Mouse (Mus musculus) monocyte, adult 5-6 weeks (primary cell): ENCODE data around the gene Pkdrej. TPM values are rescaled to one million over a fixed set of nuclear protein-coding genes. Genes with fewer than 3 reads are reported as not detected.
"Not testable (repeated sequence)": the region's sequence is repeated elsewhere in the genome, so short reads cannot be mapped to it uniquely, and the experiment has no call there.

ENCODE experiments used
- ATAC-seq: fragments of 153-309, 156-312 bp; replicated peaks from 2 replicates; pipeline ENCODE4 v1.8.0; 2017; ENCODE audit warnings: mild to moderate bottlenecking; ENCODE audit not compliant: low TSS enrichment, insufficient number of reproducible peaks, severe bottlenecking, poor library complexity, low FRiP score
- total RNA-seq: library from RNA; stranded (forward); fragments of 200-1000, 200-491, 200-594 nt; gene quantifications from 3 replicates; pipeline ENCODE4 v1.2.3, GENCODE M21; 2017

Gene Pkdrej
- total RNA-seq, 1 experiment from 2014 or later, result not detected

DNA sequence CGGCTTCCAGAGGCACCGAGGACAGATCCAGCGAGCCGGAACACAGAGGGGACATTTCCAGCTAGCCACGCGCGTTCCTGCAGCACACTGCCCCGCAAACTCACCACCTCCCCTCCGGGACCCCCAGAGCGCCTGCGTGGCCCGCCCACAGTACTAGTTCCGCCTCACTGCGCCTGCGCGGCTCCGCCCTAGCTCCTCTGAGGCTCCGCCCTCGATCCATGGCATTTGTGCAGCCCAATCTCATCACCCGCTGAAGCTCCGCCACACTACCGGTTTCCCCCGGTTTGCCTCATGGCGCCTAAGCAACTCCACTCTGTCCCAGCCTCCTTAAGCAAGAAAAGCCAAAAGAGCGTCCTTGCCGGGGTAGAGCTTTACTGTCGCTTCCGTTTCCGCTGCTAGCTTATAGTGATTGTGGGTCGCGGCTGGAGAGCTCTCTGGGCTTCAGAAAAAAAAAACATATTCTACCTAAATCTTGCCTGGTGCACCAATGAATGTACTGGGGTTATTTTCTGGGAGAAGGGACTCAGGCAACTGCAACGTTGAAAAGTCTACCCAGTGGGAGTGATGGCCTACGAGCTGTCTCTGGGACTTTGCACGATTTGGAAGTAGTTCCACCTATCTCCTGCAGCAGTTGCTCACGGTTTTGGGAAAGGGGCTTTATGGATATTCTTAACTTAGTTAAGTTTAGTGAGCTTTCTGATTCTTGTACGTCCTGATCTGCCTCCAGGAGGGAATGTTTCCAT lies 9.8 kb downstream of the Pkdrej start, which contains the start of gene Cdpf1:
Gene Cdpf1, minus strand, starts transcription at position 163 of the 743 bp plus-strand sequence.
- peak; percentile 94 for ATAC-seq

DNA sequence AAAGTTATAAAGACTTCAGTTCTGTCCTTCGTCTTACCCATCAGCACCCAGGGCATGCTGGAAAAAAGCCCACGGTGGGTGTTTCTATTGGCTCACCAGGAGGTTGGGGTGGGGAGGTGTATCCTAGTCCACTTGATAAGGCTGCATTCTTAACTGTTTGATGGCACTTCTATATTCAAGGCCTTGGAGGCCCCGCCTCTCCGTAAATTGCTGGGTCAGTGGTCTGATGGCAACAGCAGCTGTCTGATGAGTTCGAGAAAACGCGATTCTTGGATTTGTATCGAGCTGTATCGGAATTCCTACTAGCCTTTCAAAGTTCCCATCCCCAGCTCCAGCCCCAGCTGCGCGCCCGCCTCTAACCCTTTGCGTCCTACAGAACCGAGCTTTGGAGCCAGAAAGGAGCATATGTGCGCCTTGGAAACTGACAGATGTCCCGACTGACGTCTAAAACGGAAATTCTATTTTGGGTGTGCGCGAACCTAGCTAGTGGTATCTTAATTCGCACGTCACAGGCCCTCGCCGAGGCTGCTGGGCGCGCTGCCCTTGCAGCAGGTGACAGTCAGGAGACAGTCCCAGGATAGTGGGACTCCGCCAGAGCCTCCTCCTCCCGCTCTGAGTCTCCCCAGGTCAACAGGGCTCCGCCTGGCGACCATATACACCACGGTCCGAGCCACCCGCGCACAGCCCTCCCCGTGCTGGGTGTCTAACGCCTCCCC lies 10.6 kb downstream of the Pkdrej start:
- ATAC-seq, result peak; percentile 24

DNA sequence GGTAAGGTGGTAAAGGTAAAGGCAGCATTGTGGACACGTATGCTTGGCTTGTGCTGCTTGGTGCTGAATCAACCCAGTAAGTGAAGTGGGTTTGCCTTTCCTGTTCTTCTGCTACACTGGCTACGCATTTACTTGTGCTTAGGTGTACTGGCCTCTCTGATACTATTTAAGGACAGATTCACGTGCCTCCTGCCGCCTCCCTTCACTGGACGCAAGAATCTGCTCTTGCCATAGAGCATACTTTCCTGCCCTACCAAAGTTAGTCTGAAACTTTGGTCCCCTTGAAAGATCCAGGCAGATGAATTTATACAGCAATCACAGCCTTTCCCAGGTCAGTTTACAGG lies 11.1 kb downstream of the Pkdrej start:
- ATAC-seq, result no peak

DNA sequence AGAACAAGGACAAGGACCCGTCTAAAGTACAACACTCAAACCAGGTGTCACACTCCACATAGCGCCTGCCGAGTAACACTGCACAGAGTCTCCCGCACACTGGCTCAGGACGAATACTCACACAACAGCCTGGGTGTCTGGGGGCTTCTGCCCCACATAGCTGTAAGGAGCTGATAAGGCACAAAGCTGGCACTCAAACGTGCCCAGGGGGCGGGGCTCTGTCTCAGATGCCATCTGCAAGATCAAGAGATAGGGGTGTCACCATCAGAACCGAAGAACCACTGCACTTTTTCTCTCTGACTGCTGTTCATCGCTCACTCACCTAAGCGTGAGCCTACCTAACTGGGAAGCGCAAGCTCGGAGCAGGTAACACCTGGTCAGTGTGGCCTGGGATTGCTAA lies 12.4 kb downstream of the Pkdrej start:
- no peak for ATAC-seq

- no peak for ATAC-seq
Measured at GRCm38 (mm10) chr15:85808434-85808833, 13.1 kb downstream of the Pkdrej start.

- no peak for ATAC-seq
Measured at GRCm38 (mm10) chr15:85808031-85808430, 13.5 kb downstream of the Pkdrej start.

DNA sequence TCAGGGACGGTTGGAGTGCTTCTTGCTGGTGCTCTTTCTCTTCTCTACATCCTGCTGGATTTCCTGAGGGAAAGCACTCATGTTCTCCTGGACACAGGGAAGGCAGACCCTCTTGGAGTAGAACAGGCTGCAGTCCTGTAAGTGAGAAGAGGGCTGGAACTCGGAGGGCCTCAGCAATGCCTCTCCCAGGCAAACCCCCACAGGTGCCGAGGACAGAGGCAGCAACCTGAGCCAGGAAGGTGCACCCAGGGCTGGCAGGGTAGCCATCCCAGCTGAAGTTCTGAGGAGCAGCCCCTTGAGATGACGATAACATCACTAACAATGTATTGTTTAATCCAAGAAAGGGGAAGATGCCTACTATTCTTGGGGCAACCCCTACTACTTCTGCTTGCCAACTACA lies 14.1 kb downstream of the Pkdrej start:
- ATAC-seq, result no peak

DNA sequence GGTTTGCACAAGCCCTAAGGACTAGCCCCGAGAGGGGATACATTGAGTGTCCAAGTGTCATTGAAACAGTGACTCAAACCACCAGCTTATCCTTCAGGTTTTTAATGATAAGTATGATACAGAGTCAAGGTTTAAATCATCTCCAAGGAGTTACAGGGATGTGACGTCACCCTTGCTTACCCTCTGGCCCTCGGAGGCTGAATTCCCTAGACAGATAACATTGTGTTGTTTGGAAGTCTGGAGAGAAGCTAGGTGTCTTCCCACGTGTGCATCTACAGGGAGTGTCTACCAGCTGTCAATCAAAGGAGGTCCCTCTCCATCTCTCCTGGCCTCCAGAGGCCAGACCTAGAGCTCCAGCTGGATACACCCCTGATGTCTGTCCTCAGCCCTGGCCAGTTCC lies 14.6 kb downstream of the Pkdrej start:
- no peak for ATAC-seq

DNA sequence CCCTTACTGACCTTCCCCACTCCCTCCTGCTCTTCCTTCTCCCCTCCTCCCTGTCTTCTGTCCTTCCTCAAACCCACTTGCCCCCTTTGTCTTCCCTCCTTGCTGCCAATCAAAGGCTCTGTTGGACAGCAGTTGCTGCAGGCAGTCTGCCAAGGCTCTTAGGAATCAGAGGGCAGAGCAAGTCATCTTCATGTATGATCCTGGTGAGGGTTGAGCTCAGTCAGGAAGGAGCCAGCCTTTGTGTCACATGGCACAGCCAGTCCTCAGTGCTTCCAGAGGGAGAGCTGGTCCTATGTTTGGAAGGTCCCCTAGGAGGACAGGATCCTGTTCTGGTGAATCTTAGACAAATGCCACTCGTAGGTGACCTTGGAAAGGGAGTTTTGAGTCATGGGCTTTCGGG lies 18.6 kb downstream of the Pkdrej start:
- no peak for ATAC-seq

DNA sequence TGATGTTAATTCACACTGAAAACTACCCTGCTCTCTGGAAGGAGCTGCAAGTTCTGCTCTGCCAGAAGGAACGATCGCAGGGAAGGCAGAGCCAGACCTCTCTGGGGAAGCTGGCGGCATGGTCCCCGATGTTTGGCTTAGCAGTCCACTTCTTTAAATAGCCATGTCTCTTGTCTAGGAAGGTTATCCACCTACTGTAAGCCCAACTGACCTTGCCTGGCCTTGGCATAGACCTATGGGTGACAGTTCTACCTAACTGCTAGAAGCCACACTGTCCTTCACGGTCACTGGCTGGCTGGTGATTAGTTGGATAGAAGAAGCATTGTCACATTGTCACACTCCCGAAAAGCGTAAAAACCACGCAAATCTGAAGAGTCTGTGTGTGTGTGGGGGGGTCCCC lies 22.9 kb downstream of the Pkdrej start:
- ATAC-seq, result no peak

DNA sequence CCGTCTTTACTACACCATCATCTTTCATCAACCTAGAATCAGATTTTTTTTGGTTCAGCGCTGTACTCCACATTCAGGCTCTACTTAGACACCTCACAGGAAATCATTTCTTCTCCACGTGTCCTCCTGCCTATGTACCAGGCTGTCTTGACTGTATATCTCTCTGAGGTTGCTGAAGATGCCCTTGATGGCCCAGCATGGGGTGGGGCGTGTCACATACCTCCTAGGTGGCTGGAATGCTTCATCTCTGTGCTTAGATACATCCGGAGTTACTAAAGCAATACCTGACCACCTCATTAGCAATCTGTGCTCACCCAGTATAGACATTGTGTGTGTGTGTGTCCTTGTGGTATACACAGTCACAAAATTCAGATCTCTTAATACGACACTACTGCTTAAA lies 26.0 kb downstream of the Pkdrej start:
- ATAC-seq, result no peak

DNA sequence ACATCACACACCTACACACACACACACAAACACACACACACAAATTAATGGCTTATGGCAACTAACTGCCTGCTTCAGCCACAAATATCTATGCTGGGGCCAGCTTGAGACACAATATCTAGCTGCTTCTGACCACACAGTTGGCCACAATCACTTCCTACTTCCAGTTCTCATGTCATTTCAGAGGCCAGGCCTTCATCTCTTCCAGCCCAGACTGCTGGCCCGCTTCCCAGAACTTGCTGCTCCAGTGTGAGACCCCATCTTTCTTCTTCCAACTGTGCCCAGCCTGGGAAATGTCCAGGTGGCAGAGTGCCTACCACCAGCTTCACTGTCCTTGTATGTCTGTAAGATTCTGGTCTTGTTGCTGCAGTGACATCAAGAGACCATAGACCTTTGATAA lies 28.7 kb downstream of the Pkdrej start:
- no peak for ATAC-seq

DNA sequence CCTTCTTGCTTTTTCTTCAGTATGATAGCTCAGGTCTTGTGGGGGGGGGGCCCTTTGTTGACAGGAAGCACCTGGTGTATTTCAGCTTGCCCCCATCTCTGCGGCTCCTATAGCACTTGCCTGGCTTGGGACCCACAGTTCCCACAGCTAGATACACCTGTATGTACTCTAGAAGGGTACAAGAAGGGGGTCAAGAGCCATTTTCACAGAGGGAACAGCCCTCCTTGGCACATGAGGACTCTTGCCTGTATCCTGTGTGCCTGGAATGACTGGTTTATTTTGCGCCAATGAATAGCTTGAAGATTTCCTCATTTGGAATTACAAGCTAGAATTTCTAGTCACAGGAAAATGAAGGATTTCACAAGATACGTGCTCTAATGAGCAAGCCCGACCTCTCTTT lies 30.1 kb downstream of the Pkdrej start:
- ATAC-seq, result no peak

- ATAC-seq, result no peak
Measured at GRCm38 (mm10) chr15:85788633-85789032, 32.9 kb downstream of the Pkdrej start.

DNA sequence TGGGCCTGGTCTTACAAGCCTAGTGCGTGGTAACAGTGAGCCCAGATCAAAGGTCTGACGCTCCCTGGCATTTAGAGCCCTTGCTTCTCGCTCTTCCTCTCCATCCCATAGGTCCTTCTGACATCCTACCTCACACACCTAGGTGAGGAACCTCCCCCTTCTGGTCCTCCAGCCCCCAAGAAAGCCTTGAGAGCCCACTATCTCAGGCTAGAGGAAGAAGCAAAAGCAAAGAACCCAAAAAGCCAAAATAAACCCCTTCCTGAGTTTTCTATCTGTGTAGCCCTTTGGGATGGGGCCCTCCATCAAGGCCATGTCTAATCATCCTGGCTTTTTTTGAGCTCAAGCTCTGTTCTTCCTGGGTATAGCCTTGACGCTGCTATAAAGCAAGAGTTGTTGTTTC lies 33.5 kb downstream of the Pkdrej start:
- no peak for ATAC-seq

DNA sequence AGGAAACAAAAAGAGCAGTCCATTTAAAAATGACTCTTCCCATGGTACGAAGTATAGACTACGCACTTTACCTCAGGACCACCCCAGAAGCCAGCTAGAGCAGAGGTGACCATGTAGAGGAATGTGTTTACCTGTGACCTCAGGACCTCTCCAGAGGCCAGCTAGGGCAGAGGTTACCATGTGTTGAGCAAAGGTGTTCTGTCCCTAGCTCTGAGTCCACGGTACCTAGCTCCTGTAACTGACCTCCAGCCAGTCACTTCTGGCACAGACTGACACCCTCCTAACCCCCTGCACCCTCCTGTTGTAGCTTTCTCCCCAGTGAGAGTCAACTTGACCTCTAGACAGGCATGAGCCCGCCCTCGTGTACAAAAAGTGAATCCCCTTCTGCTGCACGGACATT lies 34.1 kb downstream of the Pkdrej start:
- no peak for ATAC-seq

DNA sequence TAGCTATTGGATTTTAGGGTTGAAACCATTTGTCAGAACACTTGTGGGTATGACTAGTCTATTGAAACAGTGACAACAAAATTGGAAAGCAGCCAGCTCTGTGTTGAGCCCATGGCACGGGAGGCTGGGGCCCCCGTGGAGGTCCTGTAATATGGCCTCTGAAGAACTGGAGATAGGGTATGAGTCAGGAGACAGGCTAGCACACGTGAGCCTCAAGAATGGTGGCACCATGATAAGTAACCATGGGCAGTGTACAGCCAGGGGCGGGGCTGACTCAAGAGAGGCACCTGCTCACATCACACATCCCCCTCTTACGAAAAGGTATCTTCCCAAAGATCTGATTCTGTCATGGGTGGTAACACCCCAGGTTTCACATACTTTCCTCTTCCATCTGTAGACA lies 34.8 kb downstream of the Pkdrej start:
- no peak for ATAC-seq

- ATAC-seq, result no peak
Measured at GRCm38 (mm10) chr15:85784341-85784740, 37.2 kb downstream of the Pkdrej start.

- no peak for ATAC-seq
Measured at GRCm38 (mm10) chr15:85783146-85783545, 38.4 kb downstream of the Pkdrej start.

DNA sequence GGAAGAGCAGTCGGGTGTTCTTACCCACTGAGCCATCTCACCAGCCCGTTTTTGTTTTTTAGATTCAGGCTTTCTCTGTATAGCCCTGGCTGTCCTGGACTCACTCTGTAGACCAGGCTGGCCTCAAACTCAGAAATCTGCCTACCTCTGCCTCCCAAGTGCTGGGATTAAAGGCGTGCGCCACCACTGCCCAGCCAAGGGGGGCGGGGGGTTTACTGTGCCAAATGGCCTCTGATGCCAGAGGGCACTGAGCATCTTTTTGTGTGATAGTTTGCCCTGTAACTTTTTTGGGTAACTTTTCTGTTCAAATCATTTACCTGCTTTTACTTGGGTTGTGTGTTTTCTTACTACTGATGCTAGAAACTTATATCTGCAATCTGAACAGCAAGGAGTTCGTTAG lies 42.6 kb downstream of the Pkdrej start:
- ATAC-seq, result not testable (repeated sequence)
